Mouse (Mus musculus): ENCODE data around the gene Zcwpw1.
"Not testable (repeated sequence)": the region's sequence is repeated elsewhere in the genome, so short reads cannot be mapped to it uniquely, and the experiment has no call there.

DNA sequence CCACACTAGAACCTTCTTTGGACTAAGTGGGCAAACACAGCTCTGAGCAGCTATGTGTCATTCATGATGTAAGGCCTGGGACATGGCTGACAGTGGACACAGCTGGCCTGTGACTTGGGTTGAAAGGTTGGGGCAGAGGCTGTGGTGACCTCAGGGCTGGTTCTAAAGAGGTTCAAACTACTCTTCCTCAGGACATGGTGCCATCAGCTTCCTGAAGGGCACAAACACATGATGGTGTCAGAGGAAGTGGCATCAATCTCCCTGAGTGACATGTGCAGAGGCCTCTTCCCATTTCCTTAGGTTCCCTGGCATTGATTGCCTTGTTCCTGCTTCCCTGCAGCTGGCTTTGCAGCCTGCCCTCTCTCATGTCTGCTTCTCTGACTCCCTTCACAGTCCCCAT lies 49.5 kb downstream of the Zcwpw1 start:
- TF ChIP-seq CTCF (IDR thresholded peaks at IDR 0.05; ENCODE audit: low read depth); EP300 (optimal IDR thresholded peaks at IDR 0.05): not testable (repeated sequence)
